In the genomic region with DNA sequence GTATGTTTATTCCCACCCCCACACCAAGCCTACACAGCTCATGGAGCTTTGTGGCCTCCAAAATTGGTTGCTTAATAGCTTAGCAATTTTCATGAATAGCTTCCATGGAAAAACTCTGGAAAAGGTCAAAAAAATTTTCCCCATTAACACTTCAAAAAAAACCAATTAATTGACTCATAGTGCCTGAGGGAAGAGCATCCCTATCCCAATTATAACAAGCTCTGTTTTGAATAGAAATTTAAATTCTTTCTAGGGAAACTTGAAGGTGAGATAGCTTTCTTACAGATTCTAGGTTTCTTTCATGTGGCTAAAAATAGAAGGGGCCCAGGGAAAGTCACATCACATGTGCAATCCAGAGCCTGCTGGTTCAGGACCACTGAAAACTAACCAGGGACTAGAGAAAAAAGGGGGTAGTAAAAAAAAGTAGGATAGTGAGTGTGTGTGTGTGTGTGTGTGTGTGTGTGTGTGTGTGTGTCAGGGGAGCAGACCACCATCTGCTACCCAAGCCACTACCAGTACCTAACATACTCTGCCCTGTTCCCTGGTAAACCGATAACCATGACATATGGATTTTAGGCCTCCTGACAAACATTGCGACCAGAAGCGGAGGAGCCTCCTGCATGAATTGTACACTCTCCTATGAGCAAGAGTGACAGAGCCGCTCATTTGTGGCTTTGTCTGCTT, we compare ENCODE assay signal across 12 mouse cellular contexts.
DNase-seq lines count a peak whose midpoint lies in the region; ATAC-seq and TF ChIP-seq lines count a peak whose summit lies in the region.
"Had no signal": no experiment of that assay in that cellular context is flagged by ENCODE, and none has a peak within 500 bp of the region (broad histone marks: within the 10 kb centered on the region; RNA-seq: fewer than 3 reads in every experiment).

No protein-coding gene starts in this region.

- peak overlapping the region; percentile 1 for H3K4me2 ChIP-seq in forebrain, embryonic 16.5 days (ENCODE audit: low read length)
- H3K4me2 ChIP-seq in limb, embryonic 14.5 days (replicated peaks; ENCODE audit: low read depth, low read length, severe bottlenecking): no peak overlapping the region
- H3K4me2 ChIP-seq in neural tube, embryonic 14.5 days (ENCODE audit: low read depth, low read length): peak overlapping the region; percentile 6; the same call in 1 of the 2 replicates
- H3K4me2 ChIP-seq in lung, postnatal 0 days (replicated peaks; ENCODE audit: low read depth, low read length): no peak overlapping the region

- H3K9ac ChIP-seq in forebrain, embryonic 16.5 days (replicated peaks; ENCODE audit: low read depth, low read length): no peak overlapping the region; the same call in 1 of the 2 replicates
- H3K9ac ChIP-seq in limb, embryonic 14.5 days (ENCODE audit: low read depth, low read length, severe bottlenecking): no peak overlapping the region
- peak overlapping the region; percentile 13; the same call in 1 of the 2 replicates for H3K9ac ChIP-seq in neural tube, embryonic 14.5 days (replicated peaks; ENCODE audit: low read depth, low read length)
- H3K9ac ChIP-seq in lung, postnatal 0 days (replicated peaks; ENCODE audit: low read depth): no peak overlapping the region

- H3K4me1 ChIP-seq in forebrain, embryonic 16.5 days (replicated peaks; ENCODE audit: control insufficient read depth, insufficient read depth, low read length): peaks cover 30% of the 10 kb centered on the region
- peaks cover 12% of the 10 kb centered on the region; the same call in 1 of the 2 replicates for H3K4me1 ChIP-seq in limb, embryonic 14.5 days (ENCODE audit: control insufficient read depth, insufficient read depth, low read length)
- H3K4me1 ChIP-seq in neural tube, embryonic 14.5 days (ENCODE audit: control insufficient read depth, insufficient read depth, low read length): peaks cover 14% of the 10 kb centered on the region; the same call in 1 of the 2 replicates
- no peaks in the 10 kb centered on the region for H3K4me1 ChIP-seq in lung, postnatal 0 days (ENCODE audit: insufficient read depth, low read depth, low read length)

- no peak for DNase-seq in layer of hippocampus, adult 2 months (ENCODE audit: low spot score in 2 of 2)
- no peak for DNase-seq in layer of hippocampus, adult 11-12 months (ENCODE audit: low spot score)
- no peak for DNase-seq in limb, embryonic 14.5 days (ENCODE audit: low spot score)
- no peak for DNase-seq in lung, postnatal 0 days (ENCODE audit: low spot score)
- no peak for DNase-seq in heart, postnatal 36 days
- no peak for DNase-seq in ovary, adult 18-20 months (ENCODE audit: low spot score)
- DNase-seq: adrenal gland, postnatal 25 days; kidney, postnatal 36 days; spleen, adult 18-20 months had no signal

- TF ChIP-seq POLR2A in limb, embryonic 14.5 days (IDR thresholded peaks at IDR 0.05; ENCODE audit: borderline replicate concordance, extremely low read depth, insufficient read depth, insufficient read length): no peak

- no peaks in the 10 kb centered on the region for H3K27me3 ChIP-seq in forebrain, embryonic 16.5 days (replicated peaks; ENCODE audit: control insufficient read depth, insufficient read depth, low read length)
- no peaks in the 10 kb centered on the region for H3K27me3 ChIP-seq in limb, embryonic 14.5 days (ENCODE audit: control insufficient read depth, insufficient read depth, low read length)
- no peaks in the 10 kb centered on the region for H3K27me3 ChIP-seq in neural tube, embryonic 14.5 days (ENCODE audit: control insufficient read depth, insufficient read depth, low read length)
- H3K27me3 ChIP-seq in lung, postnatal 0 days (replicated peaks; ENCODE audit: insufficient read depth, low read length): no peaks in the 10 kb centered on the region

- 7% methylated on average over 4 of the region's 4 CpGs for WGBS in forebrain, embryonic 16.5 days
- 40% methylated on average over 4 of the region's 4 CpGs for WGBS in limb, embryonic 14.5 days
- WGBS in neural tube, embryonic 14.5 days: 8% methylated on average over 4 of the region's 4 CpGs
- WGBS in lung, postnatal 0 days: 52% methylated on average over 4 of the region's 4 CpGs

- H3K36me3 ChIP-seq in forebrain, embryonic 16.5 days (ENCODE audit: control insufficient read depth, insufficient read depth): no peaks in the 10 kb centered on the region
- no peaks in the 10 kb centered on the region for H3K36me3 ChIP-seq in limb, embryonic 14.5 days (ENCODE audit: control insufficient read depth, insufficient read depth, low read length)
- no peaks in the 10 kb centered on the region for H3K36me3 ChIP-seq in neural tube, embryonic 14.5 days (ENCODE audit: control insufficient read depth, insufficient read depth, low read length)
- H3K36me3 ChIP-seq in lung, postnatal 0 days (ENCODE audit: insufficient read depth, low read length): no peaks in the 10 kb centered on the region

- no peak overlapping the region for H3K4me3 ChIP-seq in layer of hippocampus, adult 2 months
- no peak overlapping the region for H3K4me3 ChIP-seq in forebrain, embryonic 16.5 days (replicated peaks; ENCODE audit: low read length)
- H3K4me3 ChIP-seq in limb, embryonic 14.5 days (replicated peaks; ENCODE audit: low read length): no peak overlapping the region
- no peak overlapping the region for H3K4me3 ChIP-seq in neural tube, embryonic 14.5 days (ENCODE audit: low read depth, low read length)
- H3K4me3 ChIP-seq in lung, postnatal 0 days (ENCODE audit: low read depth, low read length): no peak overlapping the region
- H3K4me3 ChIP-seq: erythroblast, embryonic 14.5 days had no signal

- no peaks in the 10 kb centered on the region for H3K9me3 ChIP-seq in forebrain, embryonic 16.5 days (ENCODE audit: control insufficient read depth, low read length)
- H3K9me3 ChIP-seq in limb, embryonic 14.5 days (ENCODE audit: control insufficient read depth, low read length): no peaks in the 10 kb centered on the region
- H3K9me3 ChIP-seq in neural tube, embryonic 14.5 days (ENCODE audit: control insufficient read depth, low read length): no peaks in the 10 kb centered on the region
- H3K9me3 ChIP-seq in lung, postnatal 0 days (ENCODE audit: low read length): no peaks in the 10 kb centered on the region

- peak; percentile 63 for ATAC-seq in forebrain, embryonic 16.5 days
- ATAC-seq in limb, embryonic 14.5 days (ENCODE audit: low FRiP score, low read depth): peak; percentile 37; the same call in 1 of the 2 replicates
- ATAC-seq in neural tube, embryonic 14.5 days (ENCODE audit: low read depth): peak; percentile 72
- no peak for ATAC-seq in lung, postnatal 0 days

- TF ChIP-seq EP300 in lung, postnatal 0 days (IDR thresholded peaks at IDR 0.05): no peak

- intact Hi-C loops in heart, postnatal 36 days (cut with DNase I): no loop called here

- H3K27ac ChIP-seq in layer of hippocampus, adult 2 months: peak overlapping the region; percentile 59; the same call in 1 of the 2 replicates
- peak overlapping the region; percentile 85 for H3K27ac ChIP-seq in forebrain, embryonic 16.5 days (ENCODE audit: low read length)
- H3K27ac ChIP-seq in limb, embryonic 14.5 days (replicated peaks; ENCODE audit: low read depth, low read length): peak overlapping the region; percentile 9; the same call in 1 of the 2 replicates
- H3K27ac ChIP-seq in neural tube, embryonic 14.5 days (ENCODE audit: low read depth, low read length): peak overlapping the region; percentile 69
- H3K27ac ChIP-seq in lung, postnatal 0 days (ENCODE audit: low read length): no peak overlapping the region

- TF ChIP-seq CTCF in layer of hippocampus, adult 2 months (conservative IDR thresholded peaks at IDR 0.05): no peak
- TF ChIP-seq CTCF in lung, postnatal 0 days (IDR thresholded peaks at IDR 0.05): no peak

Comparison
In these comparisons a context has a peak if more than half of its experiments do, and no peak if none do; other contexts are left out.
1. H3K4me2 ChIP-seq: peak in forebrain, embryonic 16.5 days (single experiment) and neural tube, embryonic 14.5 days (single experiment); none in limb, embryonic 14.5 days (single experiment) and lung, postnatal 0 days (single experiment).